Mouse (Mus musculus): ENCODE data around the gene Ccnk.
A peak's percentile ranks its signal among the peaks of the same experiment; 100 is the strongest.

The Ccnk gene

DNA sequence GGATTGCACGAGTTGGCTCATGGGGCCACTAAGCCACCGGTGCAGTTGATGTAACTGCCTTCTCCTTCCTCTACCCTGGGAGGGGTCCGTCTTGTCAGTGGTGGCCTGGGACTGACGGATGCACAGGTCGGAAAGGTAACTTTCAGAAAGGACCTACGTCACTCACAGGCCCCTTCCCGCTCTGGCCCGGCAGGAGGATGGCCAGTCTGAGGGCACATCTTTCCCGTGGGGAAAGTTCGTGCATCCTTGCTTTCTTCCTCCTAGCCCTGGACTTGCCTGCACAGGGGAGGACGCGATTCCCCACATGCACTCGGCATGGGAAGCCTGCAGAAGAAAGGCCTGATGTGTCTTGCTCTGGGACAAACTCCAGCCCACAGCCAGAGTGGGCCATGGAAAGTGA is 46.8 kb downstream of the Ccnk start:
- no peak for DNase-seq

DNA sequence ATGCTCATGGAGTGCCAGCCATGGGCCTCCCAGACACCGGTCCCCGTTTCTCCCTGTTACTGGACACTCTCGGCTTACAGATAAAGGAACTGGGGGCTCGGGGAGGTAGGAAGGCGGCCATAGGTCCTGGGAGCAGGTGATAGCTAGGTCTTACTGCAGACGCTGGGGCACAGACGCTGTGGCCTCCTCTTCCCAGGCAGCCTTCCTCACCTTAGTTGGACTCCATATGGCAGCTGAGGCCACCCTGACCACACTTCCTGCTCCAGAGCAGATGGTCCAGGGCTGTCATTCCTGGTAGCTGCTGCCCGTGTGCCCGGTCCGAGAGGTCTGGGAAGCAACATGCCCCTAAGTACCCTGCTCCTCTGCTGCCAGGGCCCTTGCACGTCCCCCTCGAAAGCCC is 47.6 kb downstream of the Ccnk start:
- no peak for DNase-seq

DNA sequence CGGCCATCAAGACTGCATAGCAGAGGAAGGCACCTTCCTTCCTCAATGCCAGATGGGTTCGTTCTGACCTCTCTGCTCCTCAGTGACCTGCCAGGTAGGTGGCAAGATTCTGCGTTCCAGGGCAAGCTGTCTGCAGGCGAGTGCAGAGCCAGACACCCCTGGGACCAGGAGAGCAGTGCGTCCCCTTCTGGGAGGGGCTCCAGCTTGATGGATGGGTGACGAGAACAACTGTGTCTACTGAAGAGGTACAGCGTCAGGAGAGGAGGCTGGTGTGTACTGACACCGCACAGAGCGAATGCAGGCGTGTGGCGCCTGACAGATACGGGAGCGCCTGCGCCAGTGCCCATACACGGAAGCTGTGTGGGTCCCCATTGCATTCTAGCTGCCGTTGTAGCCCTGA is 48.1 kb downstream of the Ccnk start:
- DNase-seq = no peak

DNA sequence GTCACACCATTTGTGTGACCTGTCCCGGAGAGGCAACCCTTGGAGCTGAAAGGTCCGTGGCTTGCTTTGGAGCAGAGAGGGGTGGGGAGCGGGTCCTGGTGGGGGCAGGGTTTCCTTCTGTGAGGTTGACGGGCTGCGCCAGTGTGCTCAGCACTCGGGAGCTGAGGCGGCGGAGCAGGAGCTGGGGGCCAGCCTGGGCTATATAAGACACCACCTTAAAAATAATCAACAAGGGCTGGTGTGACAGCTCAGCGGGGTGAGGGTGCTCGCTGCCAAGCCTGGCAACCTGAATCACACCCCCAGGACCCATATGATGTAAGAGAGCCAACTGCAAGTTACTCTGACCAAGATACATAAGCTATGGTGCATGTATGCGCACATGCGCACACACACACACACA is 50.7 kb downstream of the Ccnk start:
- no peak for DNase-seq

DNA sequence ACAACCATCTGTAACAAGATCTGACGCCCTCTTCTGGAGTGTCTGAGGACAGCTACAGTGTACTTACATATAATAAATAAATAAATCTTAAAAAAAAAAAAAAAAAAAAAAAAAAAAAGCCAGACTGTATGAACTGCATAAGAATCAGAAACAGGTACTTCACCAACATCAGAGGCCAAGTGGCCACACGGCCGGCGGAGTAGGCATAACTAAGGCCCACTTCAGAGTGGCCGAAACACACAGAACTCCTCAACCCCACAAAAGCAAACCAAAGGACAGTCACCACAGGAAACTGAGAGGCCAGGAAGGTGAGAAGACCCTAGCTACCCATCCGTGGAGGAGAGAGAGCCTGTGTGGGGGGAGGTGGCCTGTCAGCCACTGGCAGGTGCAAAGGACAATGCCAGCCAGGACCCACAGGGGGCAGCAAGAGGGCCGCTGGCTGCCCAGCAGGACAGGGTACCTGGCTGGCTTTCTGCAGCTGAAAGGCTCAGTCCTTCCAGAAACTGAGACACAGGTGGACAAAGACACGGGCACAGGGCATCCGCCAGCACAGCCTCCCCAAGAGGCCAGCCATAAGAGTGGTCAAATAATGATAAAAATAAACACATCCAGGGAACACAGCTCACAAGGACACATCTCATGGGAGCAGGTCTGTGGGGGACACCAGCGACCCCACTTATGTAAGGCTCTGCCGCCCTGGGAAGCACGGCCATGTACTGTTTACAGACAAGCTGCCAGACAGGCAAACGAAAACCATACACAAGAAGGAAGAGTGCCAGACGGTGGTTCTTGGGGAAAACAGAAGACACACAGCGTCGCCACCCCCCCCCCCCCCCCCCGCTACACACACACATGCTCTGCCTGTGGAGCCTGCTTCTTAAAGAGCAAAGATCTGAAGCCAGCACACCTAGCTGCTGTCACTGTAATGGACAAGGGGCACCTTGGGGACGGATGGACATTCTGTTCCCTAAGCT is 51.7 kb downstream of the Ccnk start:
- DNase-seq = no peak

DNA sequence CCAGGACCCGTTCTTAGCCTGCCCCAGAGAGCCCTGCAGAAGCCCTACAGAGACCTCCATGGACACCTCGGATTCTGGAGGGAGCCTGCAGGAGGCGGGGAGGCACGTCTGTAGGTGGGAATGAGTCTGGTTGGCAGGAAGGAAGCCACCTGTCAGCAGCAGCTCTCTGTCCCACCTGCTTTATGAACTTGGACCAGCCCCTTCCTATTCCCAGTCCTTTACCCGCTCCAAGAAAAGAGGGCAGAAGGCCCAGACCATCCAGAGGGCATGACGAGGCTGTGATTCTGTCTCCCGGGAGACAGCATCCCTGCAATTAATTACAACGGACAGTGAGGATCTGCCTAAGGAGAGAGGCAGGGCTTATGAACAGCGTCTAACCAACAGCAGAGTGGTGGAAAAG is 52.5 kb downstream of the Ccnk start:
- no peak for DNase-seq

DNA sequence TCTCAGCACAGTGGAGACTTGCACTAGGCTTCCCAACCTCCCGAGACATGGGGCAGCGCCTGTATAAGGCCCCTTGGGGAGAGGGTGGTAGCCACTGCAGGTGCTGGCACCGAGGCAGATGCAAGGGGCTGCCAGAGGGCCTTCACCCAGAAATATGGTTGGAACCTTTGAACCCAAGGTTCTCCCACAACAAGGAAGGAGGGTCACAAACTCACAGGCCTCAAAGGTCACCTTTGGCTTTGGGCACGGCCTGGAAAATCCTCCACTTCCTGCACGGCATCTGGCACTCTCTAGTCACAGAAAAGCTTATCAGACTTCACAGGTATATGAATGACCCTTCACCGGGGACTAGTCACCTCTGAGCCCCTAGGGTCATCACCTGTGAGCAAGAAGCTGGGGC is 54.4 kb downstream of the Ccnk start:
- no peak for DNase-seq

DNA sequence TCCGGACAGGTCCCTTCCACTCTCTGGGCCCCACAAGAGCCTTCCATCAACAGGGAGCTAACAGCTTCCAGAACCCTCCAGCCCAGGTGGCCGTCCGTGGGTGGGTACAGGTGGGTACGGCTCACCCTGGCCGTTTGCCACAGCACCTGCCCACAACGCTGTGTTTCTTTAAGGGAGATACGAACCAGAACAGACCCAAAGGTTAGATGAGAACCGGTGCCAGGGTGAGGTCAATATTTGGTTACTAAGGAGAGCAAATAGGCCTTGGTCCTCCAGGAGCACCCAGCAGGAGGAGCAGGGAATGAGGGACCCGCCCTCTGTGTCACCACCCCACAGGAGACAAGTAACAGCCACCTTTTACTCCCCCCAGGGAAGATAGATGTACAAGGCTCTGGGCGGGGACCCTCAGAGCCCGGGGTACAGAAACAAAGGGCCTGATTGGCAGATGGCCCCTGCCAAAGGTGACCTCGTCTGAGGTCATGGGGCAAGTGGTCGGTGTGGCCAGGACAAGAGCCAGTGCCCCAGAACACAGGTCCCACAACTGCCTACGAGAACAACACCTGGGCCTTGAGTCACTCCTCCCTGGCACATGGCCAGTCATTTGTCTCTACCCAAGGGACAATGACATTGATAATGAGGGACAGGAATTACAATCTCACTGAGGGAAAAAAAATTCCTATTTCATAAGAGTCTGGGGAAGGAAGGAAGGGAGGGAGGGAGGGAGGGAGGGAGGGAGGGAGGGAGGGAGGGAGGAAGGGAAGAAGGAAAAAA is 55.6 kb downstream of the Ccnk start:
- DNase-seq = no peak

DNA sequence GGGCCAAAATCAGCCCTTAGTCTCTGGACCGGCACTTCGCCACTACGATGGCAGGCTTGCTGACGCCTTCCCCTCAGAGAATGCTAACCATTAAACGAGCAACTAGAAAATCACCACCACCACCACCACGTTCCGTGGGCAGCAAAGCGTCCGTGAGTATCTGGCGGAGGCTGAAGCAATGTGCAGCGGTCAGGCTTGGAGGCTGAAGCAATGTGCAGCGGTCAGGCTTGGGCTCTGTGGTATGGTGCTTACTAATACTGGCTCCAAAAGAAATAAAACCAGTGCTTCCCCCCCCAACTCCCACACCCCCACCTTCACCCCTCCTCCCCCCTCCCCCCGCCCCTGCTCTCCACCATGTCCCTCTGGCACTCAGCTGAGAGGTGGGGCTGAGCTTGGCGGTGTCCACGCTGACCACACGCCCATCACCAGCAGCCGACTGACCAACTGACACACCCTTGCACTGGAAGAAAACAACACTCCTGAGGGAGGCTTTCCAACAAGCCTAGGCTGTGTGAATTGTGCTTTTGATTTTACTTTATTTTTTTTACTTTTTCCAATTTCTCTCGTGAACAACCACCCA is 56.7 kb downstream of the Ccnk start:
- DNase-seq = no peak

DNA sequence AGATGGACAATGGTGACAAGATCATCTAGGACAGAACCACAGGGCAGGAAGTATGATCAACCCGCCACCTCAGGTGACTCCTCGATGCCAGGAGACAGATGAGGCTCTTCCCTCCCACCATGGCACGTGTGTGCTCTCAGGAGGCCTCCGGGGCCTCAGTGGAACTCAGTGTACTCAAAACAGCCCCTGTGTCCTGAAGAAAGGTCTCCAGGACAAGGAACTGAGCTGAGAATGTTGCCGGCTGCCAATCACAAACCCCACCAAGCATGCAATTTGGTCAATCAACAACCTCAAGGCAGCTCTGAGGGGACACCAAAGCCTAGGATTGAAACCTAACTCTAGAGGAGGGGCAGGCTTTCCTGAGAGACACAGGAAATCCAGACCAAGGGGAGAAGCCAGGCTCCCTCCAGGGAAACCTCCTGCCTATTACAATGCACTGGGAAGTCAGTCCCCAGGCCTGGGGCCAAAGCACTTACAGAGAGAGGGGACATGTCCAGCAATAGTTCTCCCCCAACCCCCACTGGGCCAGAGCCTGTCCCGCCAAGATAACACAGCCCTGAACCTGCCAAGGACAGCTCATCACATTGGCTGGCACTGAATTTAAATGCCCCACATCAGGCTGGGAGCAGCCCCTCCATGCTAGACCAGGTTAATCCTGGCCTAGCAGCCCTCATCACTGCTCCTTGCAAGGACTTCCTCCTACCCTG is 58.1 kb downstream of the Ccnk start:
- no peak for DNase-seq

DNA sequence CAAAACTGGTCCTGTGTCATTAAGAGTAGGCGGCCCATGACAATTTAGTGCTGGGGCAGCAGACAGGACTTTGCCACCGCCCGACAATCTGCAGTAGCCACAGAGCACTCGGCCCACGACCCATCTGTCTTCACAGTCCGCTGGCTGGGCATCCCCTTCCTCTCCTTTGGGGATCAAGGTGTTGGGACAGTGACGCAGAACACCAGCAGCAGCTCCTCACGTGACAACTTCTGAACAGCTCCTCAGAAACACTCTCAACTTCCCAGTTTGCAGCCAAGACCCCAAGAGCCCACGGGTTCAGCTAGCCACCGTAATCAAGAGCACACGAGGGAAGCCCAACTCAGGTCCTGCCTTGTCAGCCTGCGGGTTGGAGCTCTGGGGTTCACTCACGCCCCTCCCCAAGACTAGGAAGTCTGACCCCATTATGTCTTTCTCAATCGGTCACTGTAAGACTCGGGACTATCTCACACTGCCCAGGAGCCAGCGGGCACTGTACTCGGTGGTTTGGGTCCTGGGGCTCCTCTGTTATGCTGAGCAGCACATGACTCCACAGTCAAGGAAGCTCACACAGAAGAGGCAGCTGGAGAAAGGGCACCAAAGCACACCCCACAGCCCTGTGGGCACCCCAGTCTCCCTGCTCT is 59.1 kb downstream of the Ccnk start:
- no peak for DNase-seq

DNA sequence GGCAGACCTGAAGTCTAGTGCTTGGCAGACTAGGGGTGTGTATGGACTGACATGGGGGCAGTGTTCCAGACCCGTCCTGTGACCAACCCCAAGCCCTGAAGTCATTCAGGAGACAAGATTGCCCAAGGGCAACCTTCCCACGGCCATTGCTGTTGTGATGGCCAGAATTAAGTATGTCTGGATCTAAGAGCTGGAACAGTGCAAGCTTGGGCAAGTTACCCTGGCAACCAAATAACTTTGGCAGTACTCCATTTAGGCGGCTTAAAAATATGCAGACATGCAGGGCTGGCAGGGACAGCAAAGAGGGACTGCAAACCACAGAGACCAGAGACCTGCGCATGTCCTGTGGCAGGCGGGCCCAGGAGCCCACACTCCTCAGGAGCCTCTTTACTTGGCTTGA is 60.1 kb downstream of the Ccnk start:
- no peak for DNase-seq

DNA sequence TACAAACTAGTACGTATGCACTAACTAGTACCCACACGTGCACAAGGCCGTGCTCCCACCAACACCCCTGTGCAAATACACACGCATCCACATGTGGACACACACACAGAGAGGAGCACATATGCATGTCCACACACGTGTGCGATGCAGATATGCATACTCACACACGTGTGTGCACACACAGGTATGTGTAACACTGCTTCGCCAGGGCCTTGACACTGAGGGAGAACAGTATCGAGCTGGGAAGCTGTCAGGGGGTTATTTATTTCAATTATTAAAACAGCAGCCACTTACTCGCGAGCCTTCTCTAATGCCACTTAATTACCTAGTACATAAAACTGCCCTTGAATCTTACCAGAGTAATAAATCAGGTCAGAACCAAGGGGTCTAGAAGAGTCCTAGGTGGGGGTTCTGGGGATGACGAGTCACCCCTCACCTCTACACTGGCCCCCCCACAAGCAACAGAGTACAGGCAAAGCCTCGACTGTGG is 61.1 kb downstream of the Ccnk start:
- DNase-seq = no peak

DNA sequence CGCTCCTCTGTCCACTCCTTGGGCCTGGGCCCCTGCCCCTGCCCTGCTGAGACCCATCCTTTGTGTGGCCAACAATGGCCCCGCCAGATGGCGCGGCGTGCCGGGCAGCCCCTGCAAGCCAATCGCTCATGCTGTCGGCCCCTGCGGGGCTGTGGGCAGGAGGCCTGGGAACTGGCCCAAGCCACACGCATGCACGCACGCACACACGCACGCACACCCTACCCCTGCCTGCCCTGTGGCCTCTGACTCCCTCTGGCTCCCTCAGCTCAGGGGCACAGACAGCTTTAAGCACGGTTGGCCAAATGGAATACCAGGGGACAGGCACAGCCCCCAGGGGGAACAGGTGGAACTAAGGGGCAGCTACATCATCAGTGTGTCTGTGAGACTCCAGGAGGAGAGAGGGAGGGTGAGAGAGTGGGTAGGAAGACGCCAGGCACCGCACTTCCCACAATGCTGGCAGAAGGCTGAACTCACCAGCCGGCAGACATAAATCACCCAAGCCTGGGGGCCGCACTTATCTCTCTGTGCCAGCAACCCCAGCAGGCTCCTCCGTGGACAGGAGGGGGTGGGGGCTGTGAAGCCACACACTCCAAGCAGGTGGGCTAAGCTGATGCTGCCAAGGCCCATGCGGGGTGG is 61.7 kb downstream of the Ccnk start:
- DNase-seq = peak; percentile 43

DNA sequence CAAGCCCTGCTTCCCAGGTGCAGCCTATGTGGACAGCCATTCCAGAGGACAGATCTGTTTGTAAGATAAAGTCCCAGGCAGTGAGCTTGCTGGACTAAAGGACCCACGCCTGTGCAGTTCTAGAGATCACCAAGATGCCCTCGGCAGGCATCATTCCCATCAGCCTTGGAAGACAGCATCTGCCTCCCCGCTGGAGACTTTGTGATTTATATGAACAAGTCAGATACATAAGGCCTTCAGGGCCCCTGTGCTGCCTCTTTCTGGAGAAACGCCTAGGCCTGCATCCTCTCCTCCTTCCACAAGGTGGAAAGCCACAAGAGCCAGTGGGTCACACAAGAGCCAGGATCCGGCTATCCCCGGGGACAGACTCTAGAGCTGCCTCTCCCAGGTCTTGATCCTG is 62.2 kb downstream of the Ccnk start:
- DNase-seq = no peak

DNA sequence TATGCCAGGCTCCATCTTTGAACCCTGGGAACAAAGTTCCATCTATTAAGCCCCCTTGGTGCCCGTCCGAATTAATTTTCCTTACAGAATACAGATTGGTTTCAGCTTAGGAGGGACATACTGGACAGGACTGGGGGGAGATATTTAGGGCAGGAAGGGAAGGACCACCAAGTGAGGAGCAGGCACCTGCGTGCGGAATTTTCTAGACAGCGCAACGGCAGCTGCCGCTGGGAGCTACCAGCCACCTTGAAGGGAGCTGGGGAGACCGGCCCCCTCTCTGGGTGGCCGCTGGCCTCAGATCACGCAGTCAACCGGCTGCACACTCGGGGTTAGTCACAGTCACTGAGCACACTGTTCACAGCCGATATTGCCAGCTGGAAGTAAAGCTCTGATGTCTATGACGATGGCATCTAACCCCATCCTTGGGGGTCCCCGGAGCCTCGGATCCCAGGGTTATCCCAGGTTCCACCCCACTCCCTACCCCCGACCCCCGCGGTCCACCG is 62.9 kb downstream of the Ccnk start:
- no peak for DNase-seq

DNA sequence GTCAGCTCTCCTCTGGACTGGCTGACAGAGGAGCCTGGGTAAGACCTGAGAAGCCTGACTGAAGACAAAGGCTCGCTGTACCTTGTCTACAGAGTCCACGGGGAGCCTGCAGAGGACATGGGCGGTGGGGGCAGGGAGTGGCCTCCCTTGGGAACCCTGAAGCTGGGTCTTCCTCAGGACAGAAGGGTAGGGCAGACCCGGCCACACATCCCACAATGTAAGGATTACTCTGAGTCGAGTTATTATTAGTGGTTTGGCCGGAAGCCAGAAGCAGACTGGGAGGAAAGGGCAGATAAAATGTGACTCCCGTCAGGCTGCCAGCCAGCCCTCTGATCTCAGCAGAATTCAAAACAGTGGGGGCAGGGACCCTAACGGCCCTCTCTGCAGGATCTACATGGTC is 65.4 kb downstream of the Ccnk start:
- no peak for DNase-seq

DNA sequence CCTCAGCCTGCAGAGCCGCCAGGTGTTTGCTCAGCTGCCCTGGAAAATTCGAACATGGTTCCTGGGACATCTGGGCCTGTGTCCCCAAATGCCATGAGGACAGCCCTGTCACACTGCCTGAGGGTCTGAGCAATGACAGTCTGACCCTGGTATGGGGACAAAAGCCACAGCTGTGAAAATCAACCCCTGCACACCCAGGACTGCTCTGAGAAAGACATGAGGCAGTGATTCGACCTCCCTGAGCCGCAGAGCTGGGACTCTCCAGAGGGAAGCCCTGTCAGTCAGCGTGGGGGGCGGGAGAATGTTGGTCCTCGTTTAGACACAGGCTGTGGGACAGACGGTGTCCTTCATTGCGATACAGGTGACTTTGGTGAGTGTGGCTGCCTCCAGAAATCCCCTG is 66.2 kb downstream of the Ccnk start:
- DNase-seq = no peak

DNA sequence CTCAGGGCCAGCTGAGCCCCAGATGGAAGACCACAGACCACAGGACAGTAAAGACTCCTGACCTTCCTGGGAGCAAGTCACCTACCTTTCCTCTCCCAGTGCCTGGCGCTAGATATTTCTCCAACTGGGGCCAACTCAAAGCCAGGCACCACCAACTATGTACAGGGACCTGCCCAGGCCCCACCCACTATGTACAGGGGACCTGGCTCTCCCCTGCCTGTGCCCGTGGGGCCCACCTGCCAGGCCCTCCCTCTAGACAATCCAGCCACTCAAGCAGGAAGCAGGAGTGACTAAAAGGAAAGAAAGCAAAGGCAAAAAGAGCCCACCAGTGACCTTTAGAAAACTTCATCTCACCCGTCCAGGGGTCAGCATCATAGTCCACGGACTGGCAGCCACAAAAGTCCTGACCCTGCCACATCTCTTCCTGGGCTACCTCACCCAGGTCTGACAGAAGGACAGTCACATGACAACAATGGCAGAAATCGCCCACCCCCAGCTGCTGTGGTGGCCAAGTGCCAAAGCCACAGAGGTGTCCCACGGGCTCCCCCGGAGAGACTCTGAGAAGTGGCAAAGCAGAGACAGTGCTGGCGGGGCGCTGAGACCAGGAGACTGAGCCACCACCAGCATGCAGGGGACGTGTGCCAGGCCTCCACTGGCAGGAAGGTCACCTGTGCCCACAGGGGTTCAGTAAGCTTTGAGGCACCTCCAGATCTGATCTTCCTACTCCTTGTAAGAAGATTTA is 67.6 kb downstream of the Ccnk start:
- no peak for DNase-seq

DNA sequence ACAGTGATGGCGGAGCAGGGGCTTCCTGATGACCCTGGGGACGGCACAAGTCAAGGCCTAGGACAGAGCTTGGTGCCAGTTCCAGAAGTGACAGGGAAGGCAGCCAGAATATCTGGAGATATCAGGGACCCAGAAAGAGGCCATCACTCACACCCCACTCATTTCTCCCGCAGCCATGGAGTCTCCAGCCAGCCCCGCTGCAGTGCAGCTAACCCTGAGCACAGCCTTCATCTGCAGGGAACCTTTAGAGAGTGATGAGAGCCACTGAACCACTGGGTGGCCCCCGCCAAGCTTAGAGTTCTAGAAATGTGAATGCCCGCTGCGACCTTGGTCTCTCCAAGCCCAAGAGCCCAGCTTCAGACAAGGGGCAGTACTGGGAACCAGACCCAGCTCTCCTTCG is 69.6 kb downstream of the Ccnk start:
- no peak for DNase-seq

DNA sequence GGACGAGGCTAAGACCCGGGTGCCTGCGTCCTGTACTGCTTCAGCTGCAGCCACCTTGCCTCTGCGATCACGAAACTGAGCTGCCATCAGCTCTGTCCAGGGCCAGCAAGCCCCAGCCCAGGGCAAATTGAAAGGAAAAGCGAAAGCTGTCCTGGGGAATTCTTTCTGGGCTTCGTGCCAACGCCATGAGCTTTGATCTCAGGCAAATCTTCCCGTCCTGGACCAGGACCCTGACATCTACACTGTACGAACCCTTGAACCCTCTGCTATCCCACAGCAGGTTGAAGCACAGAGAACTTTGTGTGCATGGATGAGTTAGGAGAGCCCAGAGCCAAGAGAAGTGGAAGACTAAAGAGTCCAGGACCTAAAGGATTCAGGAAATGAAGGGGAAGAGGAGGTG is 70.1 kb downstream of the Ccnk start:
- DNase-seq = no peak

Data from right cerebral cortex, postnatal 14 days (tissue).